Mouse (Mus musculus): ENCODE results near the gene Plpp2.

DNA sequence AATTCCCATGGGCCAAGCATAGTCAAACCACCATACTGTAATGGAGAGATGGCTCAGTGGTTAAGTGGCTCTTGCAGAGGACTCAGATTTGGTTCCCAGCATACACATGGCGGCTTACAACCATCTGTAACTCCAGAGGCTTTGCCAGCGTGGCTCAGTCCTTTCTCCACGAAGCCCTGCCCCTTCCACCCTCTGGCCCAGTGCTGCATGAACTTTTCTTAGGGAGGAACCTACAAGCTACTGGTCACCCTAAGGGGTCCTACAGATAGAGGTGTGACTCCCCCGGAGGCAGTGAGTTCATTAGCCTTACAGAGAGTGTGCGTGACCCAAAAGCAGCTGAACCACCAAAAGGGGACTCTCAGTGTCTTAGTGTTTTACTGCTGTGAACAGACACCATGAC is 23.4 kb upstream of the Plpp2 start:
- TF ChIP-seq MAX (IDR thresholded peaks at IDR 0.05; ENCODE audit: low read depth) (no peak), POLR2A (IDR thresholded peaks at IDR 0.05; ENCODE audit: insufficient read length, low read depth) (no peak), USF1 (IDR thresholded peaks at IDR 0.05; ENCODE audit: low read depth) (no peak), CEBPB (IDR thresholded peaks at IDR 0.05; ENCODE audit: insufficient read depth, poor library complexity, severe bottlenecking) (no peak), MYOD1 (IDR thresholded peaks at IDR 0.05; ENCODE audit: control insufficient read depth in 1 of 3, insufficient read length in 2 of 3, low read depth in 2 of 3) (no peak), TCF3 (IDR thresholded peaks at IDR 0.05; ENCODE audit: insufficient read length, low read depth) (no peak), E2F4 (IDR thresholded peaks at IDR 0.05; ENCODE audit: insufficient read depth) (no peak), MYOG (IDR thresholded peaks at IDR 0.05; ENCODE audit: control insufficient read depth in 1 of 3, insufficient read depth in 1 of 3, insufficient read length in 2 of 3, low read depth in 2 of 3) (no peak), TCF12 (IDR thresholded peaks at IDR 0.05; ENCODE audit: insufficient read depth, poor library complexity, severe bottlenecking) (no peak)

Measured in myocyte (in vitro differentiated cells).